Mouse (Mus musculus) urinary bladder, adult 2 months (tissue): ENCODE data around the gene Ifitm1. TPM values are rescaled to one million over a fixed set of nuclear protein-coding genes. Genes with fewer than 3 reads are reported as not detected.
"Not testable (repeated sequence)": the region's sequence is repeated elsewhere in the genome, so short reads cannot be mapped to it uniquely, and the experiment has no call there.

Source experiments
- DNase-seq: peaks from one replicate; pipeline ENCODE4 v3.0.0; 2022; ENCODE audit warnings: low spot score
- polyA plus RNA-seq: library from polyadenylated mRNA; depleted of rRNA; stranded (reverse); fragments of >200 nt; gene quantifications from 2 replicates; pipeline ENCODE4 v1.2.3, GENCODE M21; 2012; rRNA removed

Gene Ifitm1
- polyA plus RNA-seq, 1 experiment, result 346 TPM

DNA sequence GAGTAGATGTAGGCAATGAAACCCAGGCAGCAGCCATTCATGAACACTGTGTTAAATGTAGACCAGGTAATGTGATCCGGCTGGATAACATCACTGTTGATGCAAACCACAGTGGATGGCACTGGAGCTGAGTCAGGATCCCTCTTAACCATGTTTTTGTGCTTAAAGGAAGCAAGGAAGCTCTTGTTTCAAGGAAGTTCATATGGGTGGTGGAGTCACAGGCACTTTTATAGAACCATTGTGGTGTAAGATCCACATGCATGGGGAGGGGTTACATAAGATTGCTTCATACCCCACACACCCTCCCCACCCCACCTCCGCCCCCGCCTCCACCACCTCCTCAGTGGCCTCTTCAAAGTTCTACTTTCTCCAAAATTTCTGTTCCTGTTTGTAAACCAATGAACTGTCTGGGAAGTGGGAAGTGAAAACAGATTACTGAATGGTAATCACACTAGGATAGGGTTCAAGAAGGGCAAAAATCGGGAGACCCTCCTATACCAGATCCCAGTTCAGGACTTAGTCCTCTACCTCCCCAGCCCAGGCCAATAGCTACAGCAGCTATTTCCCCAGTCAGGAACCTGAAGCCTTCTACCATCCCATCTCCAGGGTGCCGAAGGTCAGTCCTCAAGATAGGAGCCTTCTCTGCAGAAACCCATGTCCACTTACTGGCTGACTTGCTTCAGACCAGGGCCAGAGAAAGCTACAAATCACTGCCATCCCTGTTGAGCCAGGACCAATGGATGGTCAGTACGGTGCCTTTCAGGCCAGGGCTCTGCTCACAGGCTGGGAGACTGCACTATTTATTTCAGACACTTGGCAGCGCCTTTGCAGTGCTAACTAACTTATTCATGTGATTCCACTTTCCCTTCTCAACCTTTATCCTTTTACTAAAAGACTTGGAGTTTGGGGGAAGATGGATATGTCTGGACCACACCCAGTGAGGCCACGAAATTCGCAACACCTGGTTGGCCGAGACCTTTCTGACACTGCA lies 50.0 kb downstream of the Ifitm1 start:
- DNase-seq, result no peak

GRCm38 (mm10) chr7:141017824-141018223 lies 50.8 kb downstream of the Ifitm1 start, which contains the start of gene Ifitm6:
Gene Ifitm6 (minus strand): TSS chr7:141017924.
- not testable (repeated sequence) for DNase-seq

- no peak for DNase-seq
Measured at GRCm38 (mm10) chr7:141019028-141019427, 52.0 kb downstream of the Ifitm1 start.

Other genes starting within 250 kb of the Ifitm1 start
- gene Cyp2e1, start 203.5 kb upstream of the Ifitm1 start, polyA plus RNA-seq, result 45.5 and 70.4 TPM in 2 replicates
- gene Syce1, start 179.4 kb upstream of the Ifitm1 start, polyA plus RNA-seq, result 0.10 and 0.18 TPM in 2 replicates
- 0.45 and 0.71 TPM in 2 replicates for gene Zfp941, start 145.0 kb upstream of the Ifitm1 start, polyA plus RNA-seq
- gene Urah, start 132.2 kb upstream of the Ifitm1 start, polyA plus RNA-seq, result 43.7 and 48.7 TPM in 2 replicates
- not detected in 2 replicates for gene Scgb1c1, start 121.7 kb upstream of the Ifitm1 start, polyA plus RNA-seq
- 0.06 TPM in 1 of 2 replicates, not detected in the other for gene Odf3, start 119.4 kb upstream of the Ifitm1 start, polyA plus RNA-seq
- not detected in 2 replicates for gene Gm45785, start 110.9 kb upstream of the Ifitm1 start, polyA plus RNA-seq
- 74.7 and 77.1 TPM in 2 replicates for gene Ric8a, start 110.3 kb upstream of the Ifitm1 start, polyA plus RNA-seq
- 35.9 and 46.2 TPM in 2 replicates for gene Bet1l, start 109.6 kb upstream of the Ifitm1 start, polyA plus RNA-seq
- 77.9 and 79.2 TPM in 2 replicates for gene Psmd13, start 85.3 kb upstream of the Ifitm1 start, polyA plus RNA-seq
- 32.4 and 38.5 TPM in 2 replicates for gene Sirt3, start 84.9 kb upstream of the Ifitm1 start, polyA plus RNA-seq
- gene Cox8b, start 66.8 kb upstream of the Ifitm1 start, polyA plus RNA-seq, result 3.9 and 4.4 TPM in 2 replicates
- gene Nlrp6, start 46.3 kb upstream of the Ifitm1 start, polyA plus RNA-seq, result not detected in 2 replicates
- 41.5 and 49.5 TPM in 2 replicates for gene Pgghg, start 25.8 kb upstream of the Ifitm1 start, polyA plus RNA-seq
- 1.3 and 1.7 TPM in 2 replicates for gene Ifitm5, start 16.9 kb upstream of the Ifitm1 start, polyA plus RNA-seq
- not detected in 2 replicates for gene Gm45717, start 11.3 kb upstream of the Ifitm1 start, polyA plus RNA-seq
- gene Ifitm2, start 11.2 kb upstream of the Ifitm1 start, polyA plus RNA-seq, result 860 and 924 TPM in 2 replicates
- 596 and 696 TPM in 2 replicates for gene Ifitm3, start 43.5 kb downstream of the Ifitm1 start, polyA plus RNA-seq
- 7.5 and 8.8 TPM in 2 replicates for gene Ifitm6, start 50.7 kb downstream of the Ifitm1 start, polyA plus RNA-seq
- not detected in 2 replicates for gene Gm17387, start 61.9 kb downstream of the Ifitm1 start, polyA plus RNA-seq
- gene B4galnt4, start 93.9 kb downstream of the Ifitm1 start, polyA plus RNA-seq, result 0.45 and 0.55 TPM in 2 replicates
- 26.5 and 27.7 TPM in 2 replicates for gene Pkp3, start 111.0 kb downstream of the Ifitm1 start, polyA plus RNA-seq
- 13.8 and 15.0 TPM in 2 replicates for gene Sigirr, start 133.4 kb downstream of the Ifitm1 start, polyA plus RNA-seq
- 7.5 and 13.7 TPM in 2 replicates for gene Ano9, start 150.6 kb downstream of the Ifitm1 start, polyA plus RNA-seq
- gene Ptdss2, start 155.2 kb downstream of the Ifitm1 start, polyA plus RNA-seq, result 25.6 and 27.7 TPM in 2 replicates
- 126 and 135 TPM in 2 replicates for gene Rnh1, start 205.6 kb downstream of the Ifitm1 start, polyA plus RNA-seq
- gene Hras, start 226.8 kb downstream of the Ifitm1 start, polyA plus RNA-seq, result 114 and 129 TPM in 2 replicates
- 5.2 and 5.8 TPM in 2 replicates for gene Lrrc56, start 226.9 kb downstream of the Ifitm1 start, polyA plus RNA-seq
- gene Lmntd2, start 246.9 kb downstream of the Ifitm1 start, polyA plus RNA-seq, result 8.4 and 11.6 TPM in 2 replicates
- 97.6 and 157 TPM in 2 replicates for gene Rassf7, start 248.6 kb downstream of the Ifitm1 start, polyA plus RNA-seq